Mouse (Mus musculus) thymus, adult 2 months (tissue): ENCODE results near the gene Rps9.

Experiments
- CTCF ChIP-seq: fragments of 200-500 bp; IDR thresholded peaks from 2 replicates; pipeline ENCODE4 v1.5.1; 2012; ENCODE audit warnings: mild to moderate bottlenecking, control low read depth, low read length, moderate library complexity, borderline replicate concordance; ENCODE audit not compliant: control insufficient read depth, poor library complexity, insufficient read depth; ENCODE audit errors: extremely low read depth
- POLR2A ChIP-seq: fragments of 200-500 bp; IDR thresholded peaks from 2 replicates; pipeline ENCODE4 v1.6.1; 2012; ENCODE audit warnings: mild to moderate bottlenecking, low read length, control low read depth, moderate library complexity; ENCODE audit not compliant: control insufficient read depth, poor library complexity, insufficient read depth; ENCODE audit errors: extremely low read depth

GRCm38 (mm10) chr7:3693809-3694075, 10.1 kb upstream of the Rps9 start:
- no peak for TF ChIP-seq POLR2A
- TF ChIP-seq CTCF: no peak
